Mouse (Mus musculus) ovary, postnatal 36 days (tissue): ENCODE measurements around the gene Tes.
"Not testable (repeated sequence)": the region's sequence is repeated elsewhere in the genome, so short reads cannot be mapped to it uniquely, and the experiment has no call there.

Experiments used
- DNase-seq: peaks from one replicate; pipeline ENCODE4 v3.0.0; 2022; ENCODE audit warnings: low spot score, mixed read lengths

The Tes gene

GRCm38 (mm10) chr6:17064936-17065790 lies at the start of gene Tes:
Gene Tes, plus strand, starts transcription at chr6:17065149.
- peak; percentile 85 for DNase-seq

GRCm38 (mm10) chr6:17025886-17026285 lies 39.1 kb upstream of the Tes start:
- no peak for DNase-seq

- DNase-seq: no peak
Measured at GRCm38 (mm10) chr6:17027572-17027971, 37.4 kb upstream of the Tes start.

- no peak for DNase-seq
Measured at GRCm38 (mm10) chr6:17028809-17029208, 36.1 kb upstream of the Tes start.

GRCm38 (mm10) chr6:17032231-17032728 lies 32.7 kb upstream of the Tes start:
- DNase-seq: no peak

- DNase-seq: no peak
Measured at GRCm38 (mm10) chr6:17034095-17034494, 30.9 kb upstream of the Tes start.

- DNase-seq: no peak
Measured at GRCm38 (mm10) chr6:17035228-17035627, 29.7 kb upstream of the Tes start.

DNA sequence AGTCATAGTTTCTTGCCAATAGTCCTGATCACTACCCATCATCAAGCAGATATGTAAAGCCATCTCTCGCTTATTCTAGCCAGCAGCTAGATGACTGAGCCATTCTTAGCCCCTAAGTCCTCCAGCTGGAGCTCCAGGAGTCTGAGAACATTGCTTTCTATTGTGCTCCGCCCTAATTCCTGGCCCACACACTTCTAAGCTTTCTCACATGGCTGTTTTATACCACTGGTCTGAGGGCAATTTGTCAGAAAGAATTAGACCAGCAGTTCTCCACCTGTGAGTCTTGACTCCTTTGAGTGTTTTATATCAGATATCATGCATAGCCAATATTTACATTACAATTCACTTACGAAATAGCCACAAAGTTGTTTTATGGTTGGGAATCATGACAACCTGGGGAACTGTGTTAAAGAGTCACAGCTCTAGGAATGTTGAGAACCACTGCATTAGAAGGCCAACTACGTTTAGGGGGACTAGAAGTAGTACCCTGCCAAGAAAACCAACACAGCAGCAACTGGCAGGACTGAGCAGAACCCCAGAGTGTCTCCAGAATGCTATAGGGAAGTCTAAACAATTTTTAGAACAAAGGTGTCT lies 13.4 kb upstream of the Tes start:
- no peak for DNase-seq

DNA sequence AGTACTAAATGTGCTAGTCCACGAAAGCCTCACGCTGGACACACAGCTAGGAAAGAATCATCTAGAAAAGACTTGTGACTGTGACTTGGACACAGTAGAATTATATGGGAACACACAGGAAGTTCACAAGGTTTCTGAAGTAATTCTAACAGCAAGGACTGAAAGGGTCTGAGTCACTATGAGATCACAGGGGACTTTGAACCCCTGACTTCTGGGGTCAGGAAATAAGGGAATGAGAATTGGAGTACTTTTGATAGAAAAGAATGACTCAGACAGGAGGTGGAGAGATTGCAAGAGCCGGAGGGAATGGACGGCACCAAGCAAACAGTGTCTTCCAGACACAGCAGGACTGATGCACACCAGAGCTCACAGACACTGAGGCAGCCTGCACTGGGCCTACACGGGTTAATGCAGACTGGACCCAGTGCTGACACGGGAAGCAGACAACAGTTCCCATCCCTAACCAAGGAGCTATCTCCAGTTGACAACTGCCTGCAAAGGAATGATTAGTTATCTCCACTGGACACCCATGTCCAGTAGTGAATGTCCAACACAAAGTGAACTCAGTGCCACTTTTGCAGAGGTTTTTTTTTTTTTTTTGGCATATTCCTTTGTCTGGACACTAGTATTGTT lies 11.8 kb upstream of the Tes start:
- DNase-seq: no peak

- DNase-seq: no peak
Measured at GRCm38 (mm10) chr6:17054781-17055180, 10.2 kb upstream of the Tes start.

DNA sequence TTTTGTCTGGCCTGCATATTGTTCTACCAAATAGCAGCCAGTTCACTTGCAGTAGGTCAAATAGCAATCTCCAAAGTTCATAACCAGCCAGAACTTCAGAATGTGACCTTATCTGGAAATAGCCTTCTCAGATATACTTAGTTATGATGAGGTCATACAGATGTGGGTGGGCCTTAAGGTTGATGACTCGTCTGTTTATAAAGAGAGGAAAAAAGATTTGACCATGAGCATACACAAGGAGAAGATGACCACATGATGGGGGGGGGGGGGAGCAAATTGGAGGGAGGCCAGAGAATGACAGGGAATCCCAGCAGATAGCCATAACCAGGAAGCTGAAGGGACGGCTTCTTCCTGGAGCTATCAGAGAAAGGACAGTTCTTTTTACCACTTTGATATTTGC lies 9.3 kb upstream of the Tes start:
- DNase-seq: no peak

DNA sequence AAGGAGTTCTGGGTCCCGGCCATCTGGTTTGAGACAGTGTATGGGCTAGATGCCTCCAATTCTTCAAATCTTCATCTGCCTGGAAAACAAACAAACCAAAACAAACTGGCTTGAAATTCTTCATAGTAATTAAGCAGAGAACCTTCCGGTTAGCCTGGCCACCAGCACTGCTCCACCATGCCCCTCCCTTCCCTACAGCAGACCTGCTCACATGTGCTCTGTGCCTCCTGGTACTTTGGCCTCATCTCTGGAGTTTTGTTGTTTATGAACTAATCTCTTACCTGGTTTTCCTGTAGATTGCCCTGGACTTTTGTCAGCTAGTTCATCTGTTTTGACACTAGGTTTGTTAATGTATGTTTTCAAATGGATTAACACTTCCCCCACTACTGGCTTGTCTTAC lies 5.4 kb upstream of the Tes start:
- DNase-seq: no peak

DNA sequence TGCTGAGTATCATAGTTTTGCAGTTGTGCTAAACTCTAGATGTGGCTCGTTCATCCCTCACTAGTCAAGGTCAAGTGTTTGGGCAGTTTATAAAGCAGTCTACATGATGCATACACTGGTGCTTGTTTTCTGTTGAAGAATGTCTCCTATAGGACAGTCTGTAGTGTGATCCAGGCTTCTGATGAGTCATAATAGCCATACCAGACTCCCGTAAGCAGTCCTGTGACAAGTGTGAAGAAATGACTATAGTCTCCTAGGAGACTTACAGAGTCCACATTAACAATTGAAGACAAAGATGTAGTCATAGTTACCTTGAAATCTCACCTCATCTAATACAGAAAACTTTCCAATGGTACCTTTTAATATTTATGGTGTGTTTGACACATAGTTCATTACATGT lies 4.8 kb upstream of the Tes start:
- no peak for DNase-seq

DNA sequence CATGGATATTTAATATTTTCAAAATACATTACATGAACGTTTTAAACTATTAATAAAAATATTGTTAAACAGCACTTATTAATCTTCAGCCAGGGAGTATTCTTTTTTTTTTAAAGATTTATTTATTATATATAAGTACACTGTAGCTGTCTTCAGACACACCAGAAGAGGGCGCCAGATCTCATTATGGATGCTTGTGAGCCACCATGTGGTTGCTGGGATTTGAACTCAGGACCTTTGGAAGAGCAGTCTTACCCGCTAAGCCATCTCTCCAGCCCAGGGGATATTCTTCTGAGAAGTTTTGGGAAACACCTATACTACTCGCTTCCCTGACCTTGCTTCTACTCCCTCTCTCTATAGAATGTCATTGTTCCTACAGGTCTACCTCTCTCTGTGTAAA lies 3.1 kb upstream of the Tes start:
- not testable (repeated sequence) for DNase-seq

- DNase-seq: no peak
Measured at GRCm38 (mm10) chr6:17062366-17062765, 2.6 kb upstream of the Tes start.

DNA sequence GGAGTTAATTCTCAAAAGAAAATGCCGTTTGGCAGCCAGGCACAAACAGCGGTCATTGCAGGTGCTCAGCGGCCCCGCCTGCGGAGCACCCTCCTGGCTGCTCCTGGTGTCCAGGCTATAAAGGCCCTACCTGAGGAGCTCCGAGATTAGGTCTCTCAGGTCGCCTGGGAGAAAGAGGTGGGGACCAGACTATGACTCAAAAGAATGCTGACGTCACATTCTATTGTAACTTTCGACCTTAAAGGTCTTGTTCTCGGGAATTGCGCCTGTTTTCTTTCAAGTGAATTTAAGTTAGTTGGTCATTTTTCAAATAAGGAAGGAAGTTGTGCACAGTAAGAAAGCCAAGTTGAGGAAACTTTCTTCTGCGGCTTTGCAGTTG lies 831 bp downstream of the Tes start:
- no peak for DNase-seq

DNA sequence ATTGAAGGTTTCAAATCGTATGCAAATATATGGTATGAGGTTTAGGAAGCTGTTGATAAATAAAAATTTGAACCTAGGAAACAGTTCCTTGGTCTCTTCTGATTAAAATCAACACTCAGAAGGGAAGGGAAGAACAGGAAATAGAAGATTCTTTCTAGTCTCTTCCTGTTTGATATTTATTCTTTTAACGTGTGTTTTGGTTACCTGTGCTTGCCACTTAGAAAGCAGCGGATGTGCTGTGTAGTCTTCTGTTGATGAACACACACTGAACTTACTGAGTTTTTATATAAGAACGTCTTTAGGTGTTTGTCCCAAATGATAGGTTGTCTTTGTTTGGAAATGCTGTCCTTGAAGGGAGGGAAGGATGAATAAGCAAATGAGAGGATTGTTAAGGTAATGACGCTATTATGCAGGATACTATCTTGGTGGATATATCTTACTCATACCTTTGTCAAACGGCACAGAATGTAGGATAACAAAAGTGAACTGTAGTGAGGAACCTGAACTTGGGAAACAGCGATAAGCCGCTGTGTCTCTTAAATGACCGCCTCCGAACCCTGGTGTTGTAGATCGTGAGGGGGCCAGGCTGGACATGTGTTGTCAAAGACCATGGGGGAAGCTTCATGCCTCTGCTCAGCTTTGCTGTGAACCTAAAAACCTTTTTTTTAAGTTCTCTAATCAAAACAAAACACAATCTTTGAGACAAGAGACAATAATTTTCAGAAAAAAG lies 1.4 kb downstream of the Tes start:
- no peak for DNase-seq

DNA sequence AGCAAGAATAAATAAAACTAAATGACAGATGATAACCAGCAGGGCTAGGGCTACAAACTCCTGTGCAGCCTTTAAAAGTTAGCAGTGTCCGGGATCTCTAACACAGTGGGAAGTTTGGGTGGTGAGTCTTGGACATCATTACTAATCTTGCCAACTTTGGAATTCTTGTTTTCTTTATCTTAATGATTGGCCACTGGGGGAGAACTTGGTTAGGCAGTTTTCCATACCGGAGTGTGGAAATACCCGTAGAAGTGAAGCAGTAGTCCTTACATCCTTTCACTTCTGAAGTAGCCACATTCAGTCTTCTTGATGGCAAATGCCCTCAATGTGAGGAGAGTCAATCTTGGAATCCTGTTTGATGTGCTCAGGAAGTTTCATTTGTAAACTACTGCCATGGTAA lies 7.0 kb downstream of the Tes start:
- no peak for DNase-seq

DNA sequence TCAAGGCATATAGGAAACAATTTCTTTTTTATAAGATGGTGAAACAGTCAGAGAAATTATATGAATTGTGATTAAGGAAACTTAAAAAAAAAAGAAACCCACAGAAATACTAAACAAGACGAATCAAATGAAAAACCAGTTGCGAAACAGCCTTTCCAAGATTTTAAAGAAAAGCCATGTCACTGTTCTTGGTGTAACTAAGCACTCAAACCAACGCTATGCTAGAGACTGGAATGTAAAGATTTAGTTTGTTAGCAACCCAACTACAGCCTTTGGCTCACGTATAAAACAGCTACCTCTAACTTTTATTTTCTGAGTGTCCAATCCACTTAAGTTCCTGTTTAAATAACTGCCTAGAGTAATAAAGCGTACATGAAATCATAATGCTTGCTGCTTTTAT lies 7.4 kb downstream of the Tes start:
- no peak for DNase-seq

DNA sequence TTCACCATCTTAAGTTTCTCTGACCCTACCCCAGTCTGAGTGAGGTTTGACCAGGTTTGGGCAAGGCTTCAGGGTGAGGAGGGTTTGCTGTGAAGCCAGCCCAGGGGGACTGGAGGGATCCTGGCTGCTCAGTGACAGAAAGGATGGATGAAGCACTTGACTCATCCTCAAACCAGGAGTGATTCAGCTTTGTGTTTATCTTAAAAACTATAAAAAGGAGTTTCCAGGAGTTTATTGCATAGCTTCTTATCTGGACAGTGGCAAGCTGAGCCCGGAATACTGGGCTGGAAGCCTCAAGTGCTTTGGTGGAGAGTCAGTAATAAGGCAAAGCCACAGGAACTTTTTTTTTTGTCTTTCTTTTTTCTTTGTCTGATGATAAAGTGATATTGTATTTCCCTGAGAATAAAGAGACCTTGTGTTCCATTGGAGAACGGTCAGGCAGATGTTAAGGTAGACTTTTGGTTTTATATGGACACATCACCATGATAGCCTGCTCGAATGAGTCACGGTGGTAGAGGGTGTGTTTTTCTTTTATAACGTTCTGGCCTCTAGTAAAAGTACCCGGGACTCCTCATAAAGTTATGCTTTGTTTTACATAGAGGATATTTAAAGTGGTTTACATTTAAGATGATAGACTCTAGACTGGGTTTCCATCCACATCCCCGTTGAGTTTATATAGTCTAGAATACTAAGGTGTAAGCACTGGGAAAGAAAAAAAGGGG lies 8.0 kb downstream of the Tes start:
- DNase-seq: no peak

DNA sequence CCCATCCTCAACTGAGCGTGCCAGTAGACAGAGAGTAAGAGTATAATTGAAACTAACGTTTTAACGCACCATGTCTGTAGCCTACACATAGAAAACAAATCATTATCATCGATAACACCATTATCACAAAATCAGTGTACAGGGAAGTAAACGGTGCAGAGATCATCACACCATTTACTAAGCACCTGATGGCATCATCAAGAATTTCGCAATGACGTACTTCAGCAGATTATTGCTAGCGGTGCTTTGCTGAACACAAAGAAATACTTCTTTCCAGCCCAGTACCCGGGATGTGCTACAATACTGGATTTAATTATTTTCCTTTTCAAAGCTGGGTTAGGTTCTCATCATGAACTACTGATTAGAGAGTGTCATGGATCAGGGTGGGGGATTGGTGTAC lies 12.3 kb downstream of the Tes start:
- DNase-seq: no peak

GRCm38 (mm10) chr6:17077720-17078119 lies 12.8 kb downstream of the Tes start:
- no peak for DNase-seq
